Mouse (Mus musculus): Measurements from ENCODE around the gene Gm10600. TPM values are rescaled to one million over a fixed set of nuclear protein-coding genes. Genes with fewer than 3 reads are reported as not detected.
"Not testable (repeated sequence)": the region's sequence is repeated elsewhere in the genome, so short reads cannot be mapped to it uniquely, and the experiment has no call there.

The Gm10600 gene
- polyA plus RNA-seq (2016; fragmentation: Nextera tagmentation; extraction: Ambion mirVana): not detected in 2 replicates

- not testable (repeated sequence) for H3K4me3 ChIP-seq; H3K9ac ChIP-seq; ATAC-seq (ENCODE audit: low FRiP score, low read depth); H3K36me3 ChIP-seq; H3K4me2 ChIP-seq (replicated peaks); H3K27ac ChIP-seq; H3K27me3 ChIP-seq (replicated peaks); H3K9me3 ChIP-seq; H3K4me1 ChIP-seq
- no CpG with 5 or more reads among the region's 4 CpGs for WGBS
These were observed at the start of gene Gm10600 for GRCm38 (mm10) chr4:42240339-42240738. Gene Gm10600, plus strand, starts transcription at chr4:42240639.

- not testable (repeated sequence) for H3K9me3 ChIP-seq; H3K4me1 ChIP-seq; ATAC-seq (ENCODE audit: low FRiP score, low read depth); H3K27me3 ChIP-seq (replicated peaks); H3K27ac ChIP-seq; H3K36me3 ChIP-seq; H3K4me3 ChIP-seq; H3K9ac ChIP-seq; H3K4me2 ChIP-seq (replicated peaks)
- no CpG with 5 or more reads among the region's 5 CpGs for WGBS
These were observed 15.0 kb downstream of the Gm10600 start, which contains the start of gene Ccl21b for GRCm38 (mm10) chr4:42255467-42255866. Gene Ccl21b, plus strand, starts transcription at chr4:42255767.

Other genes with a start within 250 kb of the Gm10600 start
- 0.18 TPM in 1 of 2 replicates, not detected in the other for gene Gm21093, start 205.9 kb upstream of the Gm10600 start, polyA plus RNA-seq (2016; fragmentation: Nextera tagmentation; extraction: Ambion mirVana)
- not detected in 2 replicates for gene Gm3893, start 149.4 kb upstream of the Gm10600 start, polyA plus RNA-seq (2016; fragmentation: Nextera tagmentation; extraction: Ambion mirVana)
- not detected in 2 replicates for gene Gm13304, start 125.8 kb upstream of the Gm10600 start, polyA plus RNA-seq (2016; fragmentation: Nextera tagmentation; extraction: Ambion mirVana)
- gene Gm13306, start 87.2 kb upstream of the Gm10600 start, polyA plus RNA-seq (2016; fragmentation: Nextera tagmentation; extraction: Ambion mirVana): not detected in 2 replicates
- gene Gm13305, start 72.0 kb upstream of the Gm10600 start, polyA plus RNA-seq (2016; fragmentation: Nextera tagmentation; extraction: Ambion mirVana): 0.23 TPM in 1 of 2 replicates, not detected in the other
- not detected in 2 replicates for gene Ccl21b, start 15.1 kb downstream of the Gm10600 start, polyA plus RNA-seq (2016; fragmentation: Nextera tagmentation; extraction: Ambion mirVana)
- gene Gm21953, start 53.6 kb downstream of the Gm10600 start, polyA plus RNA-seq (2016; fragmentation: Nextera tagmentation; extraction: Ambion mirVana): not detected in 2 replicates
- gene Fam205a3, start 77.7 kb downstream of the Gm10600 start, polyA plus RNA-seq (2016; fragmentation: Nextera tagmentation; extraction: Ambion mirVana): 0.20 TPM in 1 of 2 replicates, not detected in the other
- not detected in 2 replicates for gene Gm21586, start 198.7 kb downstream of the Gm10600 start, polyA plus RNA-seq (2016; fragmentation: Nextera tagmentation; extraction: Ambion mirVana)
- gene Gm2163, start 226.1 kb downstream of the Gm10600 start, polyA plus RNA-seq (2016; fragmentation: Nextera tagmentation; extraction: Ambion mirVana): not detected in 2 replicates